Mouse (Mus musculus): ENCODE measurements at regions not wholly inside any gene's neighbourhood (a gene's known extent, or its start where the extent isn't known, plus 50 kb on each side); places are given as distances from the start of the nearest gene placed in this dataset.
A peak's percentile ranks its signal among the peaks of the same experiment; 100 is the strongest.

GRCm38 (mm10) chr4:89379622-89380329 is 68.9 kb upstream of the Cdkn2b start:
- in situ Hi-C loops (cut with MboI; ENCODE audit: low pct_ligation_motif_present, low pct_unique_long_range_greater_than_20kb, low sequenced_read_pairs) (no loop called here), dilution Hi-C loops (cut with MboI; ENCODE audit: extremely low pct_ligation_motif_present, extremely low pct_unique_long_range_greater_than_20kb, low sequenced_read_pairs) (no loop called here)
- peaks cover 20 to 60% of the 10 kb centered on the region in 2 experiments for H3K4me1 ChIP-seq (ENCODE audit: control insufficient read depth in 1 of 2, insufficient read depth in 2 of 2)
- peak overlapping the region; percentile 100 for H3K27ac ChIP-seq (ENCODE audit: insufficient read depth, low read depth)
- peaks cover 10 to 24% of the 10 kb centered on the region in 2 experiments for H3K36me3 ChIP-seq (replicated peaks in 1 of 2; ENCODE audit: control insufficient read depth in 1 of 2, insufficient read depth in 1 of 2, low read length in 1 of 2)
- TF ChIP-seq JUND (conservative IDR thresholded peaks at IDR 0.05; ENCODE audit: low read depth, low read length) (peak; percentile 73), EP300 (IDR thresholded peaks at IDR 0.05; ENCODE audit: low read length) (peak; percentile 89), RAD21 (IDR thresholded peaks at IDR 0.05; ENCODE audit: low read depth, low read length) (no peak; the same call in 1 of the 2 replicates), NELFE (IDR thresholded peaks at IDR 0.05; ENCODE audit: low read depth, low read length) (0 out of 2 replicates have a peak, but pooled peaks have one; percentile 40), KAT2A (IDR thresholded peaks at IDR 0.05; ENCODE audit: insufficient replicate concordance, low read length) (no peak), CHD2 (IDR thresholded peaks at IDR 0.05; ENCODE audit: low read length) (peak; percentile 38; the same call in 1 of the 2 replicates), RCOR1 (conservative IDR thresholded peaks at IDR 0.05; ENCODE audit: low read depth, low read length) (peak; percentile 73; the same call in 1 of the 2 replicates), UBTF (IDR thresholded peaks at IDR 0.05; ENCODE audit: low read depth, low read length) (no peak), GABPA (IDR thresholded peaks at IDR 0.05; ENCODE audit: insufficient replicate concordance, low read depth, low read length) (no peak), JUN (IDR thresholded peaks at IDR 0.05; ENCODE audit: insufficient read depth, low read depth, low read length) (peak; percentile 60; the same call in 1 of the 2 replicates), MEF2A (IDR thresholded peaks at IDR 0.05; ENCODE audit: borderline replicate concordance, low read depth, low read length) (peak; percentile 84), TCF12 (IDR thresholded peaks at IDR 0.05; ENCODE audit: low read depth, low read length) (peak; percentile 95), POLR2AphosphoS2 (IDR thresholded peaks at IDR 0.05; ENCODE audit: low read depth, low read length) (peak; percentile 78), MAFK (IDR thresholded peaks at IDR 0.05; ENCODE audit: insufficient replicate concordance, low read length) (no peak), BHLHE40 (IDR thresholded peaks at IDR 0.05; ENCODE audit: low read depth, low read length) (peak; percentile 74), SMC3 (IDR thresholded peaks at IDR 0.05; ENCODE audit: low read depth, low read length) (no peak), ZNF384 (IDR thresholded peaks at IDR 0.05; ENCODE audit: low read depth, low read length) (peak; percentile 72; the same call in 1 of the 2 replicates), IRF4 (IDR thresholded peaks at IDR 0.05; ENCODE audit: low read depth, low read length) (peak; percentile 77), USF1 (IDR thresholded peaks at IDR 0.05; ENCODE audit: low read depth, low read length) (no peak), MYC (IDR thresholded peaks at IDR 0.05; ENCODE audit: low read depth, low read length) (peak; percentile 57; the same call in 1 of the 2 replicates), ZC3H11A (IDR thresholded peaks at IDR 0.05; ENCODE audit: low read depth, low read length) (no peak), CTCF (conservative IDR thresholded peaks at IDR 0.05 in 1 of 2, IDR thresholded peaks at IDR 0.05 in 1 of 2; ENCODE audit: low read depth in 2 of 2, low read length in 2 of 2) (no peak), CHD1 (IDR thresholded peaks at IDR 0.05; ENCODE audit: low read depth, low read length) (peak; percentile 97), POLR2A (IDR thresholded peaks at IDR 0.05; ENCODE audit: low read depth, low read length) (peak; percentile 49), TBP (conservative IDR thresholded peaks at IDR 0.05; ENCODE audit: low read depth, low read length) (peak; percentile 87; the same call in 1 of the 2 replicates), NRF1 (IDR thresholded peaks at IDR 0.05; ENCODE audit: low read depth, low read length) (no peak), ZMIZ1 (IDR thresholded peaks at IDR 0.05; ENCODE audit: low read depth, low read length) (peak; percentile 91), MXI1 (IDR thresholded peaks at IDR 0.05; ENCODE audit: low read depth, low read length) (peak; percentile 45; the same call in 1 of the 2 replicates), E2F4 (IDR thresholded peaks at IDR 0.05; ENCODE audit: insufficient replicate concordance, low read depth, low read length) (no peak), ETS1 (conservative IDR thresholded peaks at IDR 0.05; ENCODE audit: low read depth, low read length) (peak; percentile 84), PAX5 (IDR thresholded peaks at IDR 0.05; ENCODE audit: low read length) (no peak), MAX (IDR thresholded peaks at IDR 0.05; ENCODE audit: low read length) (peak; percentile 36), SIN3A (IDR thresholded peaks at IDR 0.05; ENCODE audit: low read length) (peak; percentile 84), ELF1 (IDR thresholded peaks at IDR 0.05; ENCODE audit: low read depth, low read length) (no peak), MAZ (IDR thresholded peaks at IDR 0.05; ENCODE audit: low read depth, low read length) (no peak), ZKSCAN1 (IDR thresholded peaks at IDR 0.05; ENCODE audit: borderline replicate concordance, low read depth, low read length) (no peak), HCFC1 (IDR thresholded peaks at IDR 0.05; ENCODE audit: low read depth, low read length) (peak; percentile 16; the same call in 1 of the 2 replicates), USF2 (conservative IDR thresholded peaks at IDR 0.05; ENCODE audit: low read depth, low read length) (no peak)
- H3K4me2 ChIP-seq (ENCODE audit: insufficient read depth, low read depth, poor library complexity, severe bottlenecking): peak overlapping the region; percentile 69
- H3K79me2 ChIP-seq (replicated peaks; ENCODE audit: control insufficient read depth, extremely low read depth, insufficient read depth, poor library complexity, severe bottlenecking): peaks cover 33% of the 10 kb centered on the region
- no peaks in the 10 kb centered on the region for H3K9me3 ChIP-seq (replicated peaks; ENCODE audit: low read length)
- no peaks in the 10 kb centered on the region for H3K27me3 ChIP-seq (replicated peaks)
- peak; percentile 85 for DNase-seq (ENCODE audit: extremely low read depth)
- H3K9ac ChIP-seq (ENCODE audit: insufficient read depth, low read depth): peak overlapping the region; percentile 100
- peak overlapping the region; percentile 59 to 84 (median 81) for H3K4me3 ChIP-seq (replicated peaks in 1 of 3; ENCODE audit: low read depth in 2 of 3, low read length in 2 of 3, poor library complexity in 1 of 3)
